Mouse (Mus musculus) gastrocnemius, postnatal 36 days (tissue): ENCODE measurements around the gene Mrpl23. TPM values are rescaled to one million over a fixed set of nuclear protein-coding genes. Genes with fewer than 3 reads are reported as not detected.
A peak's percentile ranks its signal among the peaks of the same experiment; 100 is the strongest.

Experiments used
- DNase-seq, 2 experiments: peaks; one replicate each; pipeline ENCODE4 v3.0.0; 2022
- intact Hi-C: fragments of 180-260 bp; cut with DNase I; formaldehyde crosslinking; loops from one replicate; pipeline ENCODE4 v1.15.1; 2025
- total RNA-seq, 2 experiments: library from RNA; stranded (reverse); gene quantifications; 2 replicates each; pipeline ENCODE4 v1.2.3; 2021

The Mrpl23 gene
- total RNA-seq, 2 experiments from 2014 or later, result 1.8 to 6.1 TPM

GRCm38 (mm10) chr7:142547874-142548273 is 15.4 kb downstream of the Mrpl23 start:
- no peak for DNase-seq
- intact Hi-C loops, result no loop called here

- DNase-seq, result no peak
- intact Hi-C loops, result no loop called here
Observed at GRCm38 (mm10) chr7:142548706-142549105, 16.2 kb downstream of the Mrpl23 start.

- intact Hi-C loops, result no loop called here
- peak; percentile 73 to 75 for DNase-seq
Observed at GRCm38 (mm10) chr7:142549941-142550763, 17.7 kb downstream of the Mrpl23 start.

GRCm38 (mm10) chr7:142550935-142551373 is 18.5 kb downstream of the Mrpl23 start:
- peak; percentile 72 to 76 for DNase-seq
- intact Hi-C loops, result no loop called here

- intact Hi-C loops, result loop anchor here (2.0 kb wide), 1 partner anchor 49 kb away; no protein-coding TSS in a partner anchor
- DNase-seq, result peak; percentile 50 to 56
Observed at GRCm38 (mm10) chr7:142551691-142552090, 19.2 kb downstream of the Mrpl23 start.

- peak; percentile 56 to 63 for DNase-seq
Observed at GRCm38 (mm10) chr7:142552591-142553416, 20.3 kb downstream of the Mrpl23 start.

GRCm38 (mm10) chr7:142553417-142554335 is 21.2 kb downstream of the Mrpl23 start:
- intact Hi-C loops, result loop anchor here (2.0 kb wide), 1 partner anchor 47 kb away; no protein-coding TSS in a partner anchor
- no peak for DNase-seq

More at GRCm38 (mm10) chr7:142552591-142553416, 20.3 kb downstream of the Mrpl23 start:
- intact Hi-C loops, result loop anchor here (2.0 kb wide), 1 partner anchor 48 kb away; no protein-coding TSS in a partner anchor

- intact Hi-C loops, result no loop called here
- no peak for DNase-seq
Observed at GRCm38 (mm10) chr7:142554625-142555024, 22.1 kb downstream of the Mrpl23 start.

- DNase-seq, result peak in 1 of 2 experiments; percentile 40
- intact Hi-C loops, result no loop called here
Observed at GRCm38 (mm10) chr7:142555366-142556088, 23.0 kb downstream of the Mrpl23 start.

- intact Hi-C loops, result no loop called here
- DNase-seq, result no peak
Observed at GRCm38 (mm10) chr7:142556089-142556476, 23.6 kb downstream of the Mrpl23 start.

- DNase-seq, result peak in 1 of 2 experiments; percentile 13
- intact Hi-C loops, result no loop called here
Observed at GRCm38 (mm10) chr7:142557696-142558095, 25.2 kb downstream of the Mrpl23 start.

GRCm38 (mm10) chr7:142558511-142559146 is 26.1 kb downstream of the Mrpl23 start:
- intact Hi-C loops, result no loop called here
- DNase-seq, result peak; percentile 55 to 73

- intact Hi-C loops, result no loop called here
- no peak for DNase-seq
Observed at GRCm38 (mm10) chr7:142559651-142560175, 27.2 kb downstream of the Mrpl23 start.

GRCm38 (mm10) chr7:142560942-142561855 is 28.7 kb downstream of the Mrpl23 start:
- intact Hi-C loops, result no loop called here
- no peak for DNase-seq

GRCm38 (mm10) chr7:142561856-142562404 is 29.4 kb downstream of the Mrpl23 start:
- intact Hi-C loops, result no loop called here
- no peak for DNase-seq

- intact Hi-C loops, result no loop called here
- DNase-seq, result no peak
Observed at GRCm38 (mm10) chr7:142563168-142563567, 30.7 kb downstream of the Mrpl23 start.

- DNase-seq, result no peak
- intact Hi-C loops, result no loop called here
Observed at GRCm38 (mm10) chr7:142564955-142565643, 32.6 kb downstream of the Mrpl23 start.
